Mouse (Mus musculus): ENCODE results near the gene Gm21970.

DNA sequence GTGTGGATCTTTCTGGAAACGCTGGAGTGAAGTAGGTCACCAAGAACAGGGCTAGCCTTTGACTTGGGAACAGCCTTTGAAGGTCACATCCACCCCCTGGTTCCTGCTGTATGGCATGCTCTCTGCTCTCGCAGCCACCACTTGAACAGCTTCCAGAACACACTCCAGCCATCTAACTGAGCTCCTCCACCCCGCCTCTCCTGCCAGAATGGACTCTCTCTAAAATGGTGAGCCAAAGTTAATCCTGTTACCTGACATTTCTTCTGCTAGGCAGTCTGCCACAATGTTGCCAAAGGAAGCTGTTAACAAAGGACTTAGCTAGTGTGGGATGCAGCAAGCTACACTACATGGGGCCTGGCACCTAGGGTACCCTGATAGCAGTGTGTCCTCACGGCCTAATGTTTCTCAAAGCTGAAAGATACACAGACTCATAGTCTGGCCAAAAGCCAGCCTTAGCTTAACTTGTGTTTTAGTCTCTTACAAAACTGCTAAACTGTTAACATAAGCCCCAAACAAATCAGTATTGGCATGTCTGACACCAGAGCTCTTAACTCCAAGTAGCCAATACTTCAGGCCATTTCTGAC is 3.4 kb downstream of the Gm21970 start:
- TF ChIP-seq EP300 (IDR thresholded peaks at IDR 0.05; ENCODE audit: insufficient read depth, low read depth, low read length) = no peak
- TF ChIP-seq CTCF (IDR thresholded peaks at IDR 0.05; ENCODE audit: low read depth, low read length) = no peak

All from ES-Bruce4 (cell line).